Mouse (Mus musculus): ENCODE measurements at regions not wholly inside any gene's neighbourhood (a gene's known extent, or its start where the extent isn't known, plus 50 kb on each side); places are given as distances from the start of the nearest gene placed in this dataset.
"Not testable (repeated sequence)": the region's sequence is repeated elsewhere in the genome, so short reads cannot be mapped to it uniquely, and the experiment has no call there.

DNA sequence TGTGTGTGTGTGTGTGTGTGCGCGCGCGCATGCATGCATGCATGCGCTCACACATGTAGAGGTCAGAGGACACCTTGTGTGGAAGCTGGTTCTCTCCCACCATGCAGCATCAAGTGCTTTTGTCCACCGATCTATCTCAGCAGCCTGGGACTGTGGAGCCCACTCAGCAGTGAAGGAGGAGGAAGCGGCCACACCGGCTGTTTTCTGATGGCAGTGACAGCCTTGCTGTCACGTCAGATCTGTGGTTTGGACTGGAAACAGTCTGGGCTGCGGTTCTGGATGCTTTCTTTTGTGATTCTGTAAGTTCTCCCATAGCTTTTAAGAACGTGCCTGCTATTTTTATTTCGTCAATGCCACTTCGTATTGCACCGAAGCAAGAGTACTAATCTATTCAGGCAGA lies 84.0 kb upstream of the Arl4c start:
- Histone ChIP-seq H3K4me1 (no peaks in the 10 kb centered on the region), H3K36me3 (ENCODE audit: poor library complexity, severe bottlenecking) (no peaks in the 10 kb centered on the region), H3K9me3 (replicated peaks) (peaks cover 4% of the 10 kb centered on the region; the same call in 1 of the 2 replicates), H3K27ac (no peak overlapping the region), H3K27me3 (no peaks in the 10 kb centered on the region), H3K4me2 (no peak overlapping the region), H3K4me3 (no peak overlapping the region), H3K9ac (no peak overlapping the region)
- 91% methylated on average over 14 of the region's 14 CpGs for WGBS
- no peak for ATAC-seq

DNA sequence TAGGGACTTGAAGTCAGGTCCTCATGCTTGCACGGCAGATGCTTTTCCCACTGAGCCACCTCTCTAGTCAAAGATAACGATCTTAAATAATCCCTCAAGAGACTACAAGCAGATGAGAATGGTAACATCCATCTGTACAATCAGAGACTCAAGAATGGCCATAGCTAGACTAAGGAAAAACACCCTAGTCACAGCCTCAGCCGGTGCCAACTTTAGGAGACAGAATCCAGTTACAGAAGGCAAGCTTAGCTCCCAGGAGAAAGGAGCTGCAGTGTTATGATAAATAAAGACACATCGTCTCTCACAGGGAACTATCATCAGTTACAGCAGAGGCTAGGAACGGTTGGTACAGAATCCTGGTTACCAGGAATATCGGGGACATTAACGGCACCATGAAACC lies 88.7 kb upstream of the Arl4c start:
- H3K36me3 ChIP-seq (ENCODE audit: poor library complexity, severe bottlenecking): no peaks in the 10 kb centered on the region
- no peak overlapping the region for H3K27ac ChIP-seq
- H3K4me3 ChIP-seq: no peak overlapping the region
- peaks cover 7% of the 10 kb centered on the region; the same call in 1 of the 2 replicates for H3K9me3 ChIP-seq (replicated peaks)
- no peak overlapping the region for H3K4me2 ChIP-seq
- H3K27me3 ChIP-seq: no peaks in the 10 kb centered on the region
- H3K4me1 ChIP-seq: 0 out of 2 replicates have a peak, but pooled peaks cover 7% of the 10 kb centered on the region
- no peak for ATAC-seq
- no peak overlapping the region for H3K9ac ChIP-seq
- whole genome bisulfite sequencing: 87% methylated on average over 7 of the region's 7 CpGs

DNA sequence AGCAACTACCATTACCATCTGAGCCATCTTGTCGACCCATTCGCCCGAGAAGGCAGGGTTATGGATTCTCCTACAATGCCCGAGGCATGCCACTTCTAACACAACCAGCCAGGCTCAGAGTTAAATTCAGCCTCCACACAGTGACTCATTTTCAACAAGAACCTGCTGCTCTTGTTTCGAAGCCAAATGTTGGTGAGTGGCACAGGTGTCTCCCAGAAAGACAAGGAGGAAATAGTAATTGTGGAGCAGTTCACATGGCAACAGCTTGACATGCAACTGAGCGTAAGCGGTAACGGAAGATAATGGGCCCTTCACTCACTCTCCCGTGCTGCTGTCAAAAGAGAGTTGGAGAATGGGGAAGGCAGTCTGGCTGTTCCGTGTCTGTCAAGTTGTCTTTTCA lies 92.9 kb upstream of the Arl4c start:
- Histone ChIP-seq H3K9ac (no peak overlapping the region), H3K4me2 (no peak overlapping the region), H3K27me3 (no peaks in the 10 kb centered on the region), H3K4me1 (peaks cover 23% of the 10 kb centered on the region), H3K9me3 (replicated peaks) (0 out of 2 replicates have a peak, but pooled peaks cover 3% of the 10 kb centered on the region), H3K4me3 (no peak overlapping the region), H3K36me3 (ENCODE audit: poor library complexity, severe bottlenecking) (no peaks in the 10 kb centered on the region), H3K27ac (no peak overlapping the region)
- WGBS: 60% methylated on average over 10 of the region's 10 CpGs
- ATAC-seq: peak; percentile 38; the same call in 1 of the 2 replicates

DNA sequence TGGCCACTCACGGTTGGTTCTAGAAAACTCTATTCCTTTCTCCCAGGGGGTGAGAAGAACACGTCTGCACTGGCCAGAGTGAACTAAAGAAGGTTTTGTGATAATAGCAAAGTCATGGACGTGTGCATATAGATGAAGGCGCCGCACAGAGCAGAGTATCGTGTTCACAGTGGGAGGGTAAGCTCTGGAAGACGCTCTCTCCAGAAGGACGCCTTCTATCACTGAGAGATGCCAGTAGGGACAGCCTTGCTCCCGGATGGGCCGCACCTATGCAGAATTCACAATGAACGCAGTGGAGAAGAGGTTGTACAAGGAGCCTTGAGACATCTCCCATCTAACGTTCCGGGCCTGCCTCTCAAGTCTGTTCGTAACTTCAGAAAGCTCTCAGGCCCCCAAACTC lies 96.5 kb upstream of the Arl4c start:
- no peak overlapping the region for H3K4me3 ChIP-seq
- no peaks in the 10 kb centered on the region for H3K36me3 ChIP-seq (ENCODE audit: poor library complexity, severe bottlenecking)
- no peak overlapping the region for H3K4me2 ChIP-seq
- peaks cover 8% of the 10 kb centered on the region; the same call in 1 of the 2 replicates for H3K9me3 ChIP-seq (replicated peaks)
- H3K27ac ChIP-seq: no peak overlapping the region
- H3K9ac ChIP-seq: no peak overlapping the region
- peaks cover 30% of the 10 kb centered on the region for H3K4me1 ChIP-seq
- H3K27me3 ChIP-seq: no peaks in the 10 kb centered on the region
- ATAC-seq: no peak
- 66% methylated on average over 14 of the region's 14 CpGs for WGBS

DNA sequence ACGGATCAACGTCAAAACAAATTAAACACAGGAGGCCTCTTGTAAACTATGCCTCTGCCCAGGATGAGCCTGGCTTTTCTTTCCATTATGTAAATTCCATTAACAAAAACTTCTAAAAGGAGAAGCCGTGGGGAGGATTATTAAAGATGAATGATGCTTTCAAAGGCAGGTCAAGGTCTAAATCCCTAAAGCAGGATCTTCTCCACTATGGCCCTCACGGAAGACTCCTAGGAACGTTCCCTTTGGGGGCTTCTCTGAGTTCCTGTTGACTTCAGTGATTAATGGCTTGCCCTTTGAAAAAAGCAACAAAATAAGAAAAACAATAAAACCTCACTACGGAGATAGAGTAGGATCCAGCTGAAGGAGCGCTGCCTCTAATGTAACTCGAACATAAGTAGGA lies 96.9 kb upstream of the Arl4c start:
- no peak overlapping the region for H3K27ac ChIP-seq
- H3K36me3 ChIP-seq (ENCODE audit: poor library complexity, severe bottlenecking): no peaks in the 10 kb centered on the region
- no peaks in the 10 kb centered on the region for H3K27me3 ChIP-seq
- peaks cover 8% of the 10 kb centered on the region; the same call in 1 of the 2 replicates for H3K9me3 ChIP-seq (replicated peaks)
- no peak overlapping the region for H3K4me2 ChIP-seq
- no peak overlapping the region for H3K4me3 ChIP-seq
- no peak overlapping the region for H3K9ac ChIP-seq
- no peak for ATAC-seq
- peaks cover 30% of the 10 kb centered on the region for H3K4me1 ChIP-seq
- WGBS: 25% methylated on average over 8 of the region's 8 CpGs

DNA sequence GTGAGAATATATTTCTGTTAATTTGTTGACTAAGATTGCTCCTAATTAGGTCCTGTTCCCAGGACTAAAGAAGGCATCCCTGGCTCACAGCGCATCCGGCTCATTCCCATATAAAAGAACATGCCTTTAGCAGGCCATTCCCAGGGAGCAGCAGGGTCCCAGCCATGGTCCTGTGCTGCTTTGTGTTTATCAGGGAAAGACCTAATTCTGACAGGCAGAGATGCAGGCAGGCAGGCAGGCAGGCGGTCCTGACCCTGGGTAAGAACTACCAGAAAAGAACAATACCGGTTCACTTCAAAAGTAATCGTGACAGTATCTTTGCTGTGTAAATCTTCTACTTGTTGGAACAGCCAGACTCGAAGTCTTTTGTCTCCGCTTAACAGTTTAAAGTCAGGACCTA lies 97.3 kb upstream of the Arl4c start:
- no peak overlapping the region for H3K4me3 ChIP-seq
- WGBS: 18% methylated on average over 7 of the region's 7 CpGs
- no peak overlapping the region for H3K9ac ChIP-seq
- peaks cover 30% of the 10 kb centered on the region for H3K4me1 ChIP-seq
- H3K9me3 ChIP-seq (replicated peaks): peaks cover 8% of the 10 kb centered on the region; the same call in 1 of the 2 replicates
- no peaks in the 10 kb centered on the region for H3K36me3 ChIP-seq (ENCODE audit: poor library complexity, severe bottlenecking)
- H3K27me3 ChIP-seq: no peaks in the 10 kb centered on the region
- no peak for ATAC-seq
- H3K27ac ChIP-seq: no peak overlapping the region
- no peak overlapping the region for H3K4me2 ChIP-seq

DNA sequence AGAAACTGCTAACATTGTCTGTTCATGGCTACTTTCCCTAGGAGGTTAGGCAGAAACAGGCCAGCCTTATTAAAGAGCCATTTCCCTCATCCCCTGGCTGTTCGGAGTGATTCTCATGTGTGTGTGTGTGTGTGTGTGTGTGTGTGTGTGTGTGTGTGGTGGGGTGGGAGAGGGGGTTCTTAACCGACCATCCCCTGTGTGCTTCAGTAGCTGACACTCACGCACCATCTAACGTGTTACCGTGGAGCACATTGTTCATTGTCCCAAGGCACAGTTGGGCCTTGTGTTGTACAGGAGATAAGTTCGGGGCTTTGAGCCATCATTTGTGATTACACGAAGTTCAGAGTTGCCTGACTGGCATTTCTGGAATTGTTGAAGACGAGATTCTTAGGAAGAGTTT lies 97.8 kb upstream of the Arl4c start:
- Histone ChIP-seq H3K4me2 (no peak overlapping the region), H3K27ac (no peak overlapping the region), H3K9ac (no peak overlapping the region), H3K4me3 (no peak overlapping the region), H3K27me3 (no peaks in the 10 kb centered on the region), H3K36me3 (ENCODE audit: poor library complexity, severe bottlenecking) (no peaks in the 10 kb centered on the region), H3K9me3 (replicated peaks) (peaks cover 7% of the 10 kb centered on the region; the same call in 1 of the 2 replicates), H3K4me1 (peaks cover 33% of the 10 kb centered on the region)
- no peak for ATAC-seq
- 30% methylated on average over 8 of the region's 8 CpGs for WGBS

DNA sequence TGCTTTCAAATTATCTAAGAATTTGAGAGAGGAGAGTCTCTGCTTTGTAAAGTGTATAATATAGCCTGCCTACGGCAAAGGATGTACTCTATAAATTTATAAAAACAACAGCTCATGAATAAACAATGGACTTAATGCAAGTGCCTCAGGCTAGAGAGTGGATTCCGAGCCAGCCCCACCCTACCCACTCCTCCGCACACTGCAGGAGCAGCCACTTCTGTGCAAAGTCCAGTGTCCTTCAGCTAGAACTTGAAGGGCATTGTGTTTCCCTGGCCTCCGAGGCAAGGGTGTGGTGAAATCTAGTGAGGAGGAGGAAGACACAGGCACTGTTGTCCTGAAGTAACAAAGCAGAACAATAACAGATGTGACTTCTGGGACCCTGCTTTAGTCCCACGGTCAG lies 98.4 kb upstream of the Arl4c start:
- no peaks in the 10 kb centered on the region for H3K36me3 ChIP-seq (ENCODE audit: poor library complexity, severe bottlenecking)
- H3K27ac ChIP-seq: no peak overlapping the region
- H3K9ac ChIP-seq: no peak overlapping the region
- H3K4me2 ChIP-seq: no peak overlapping the region
- no peaks in the 10 kb centered on the region for H3K27me3 ChIP-seq
- peaks cover 28% of the 10 kb centered on the region for H3K4me1 ChIP-seq
- no peak overlapping the region for H3K4me3 ChIP-seq
- WGBS: 44% methylated on average over 5 of the region's 5 CpGs
- peaks cover 5% of the 10 kb centered on the region; the same call in 1 of the 2 replicates for H3K9me3 ChIP-seq (replicated peaks)
- no peak for ATAC-seq

DNA sequence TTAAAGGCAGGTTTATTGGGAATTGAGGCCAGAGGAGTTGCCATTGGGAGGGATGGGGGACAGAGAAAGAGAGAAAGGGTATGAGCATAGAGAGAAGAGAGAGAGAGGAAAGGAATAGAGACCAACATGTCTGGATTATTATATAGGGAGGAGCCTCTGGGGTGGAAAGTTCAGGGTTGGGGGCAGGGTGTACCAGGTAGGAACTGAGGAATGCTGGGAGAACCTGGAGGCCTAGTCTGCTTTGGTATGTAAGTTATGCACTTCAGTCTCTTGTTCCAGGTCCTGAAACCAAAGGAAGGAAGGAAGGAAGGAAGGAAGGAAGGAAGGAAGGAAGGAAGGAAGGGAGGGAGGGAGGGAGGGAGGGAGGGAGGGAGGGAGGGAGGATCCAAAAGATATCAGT lies 99.1 kb upstream of the Arl4c start:
- H3K4me2 ChIP-seq; ATAC-seq; H3K27ac ChIP-seq; H3K9ac ChIP-seq; H3K9me3 ChIP-seq (replicated peaks); H3K4me3 ChIP-seq; H3K36me3 ChIP-seq (ENCODE audit: poor library complexity, severe bottlenecking); H3K27me3 ChIP-seq: not testable (repeated sequence)
- peaks cover 26% of the 10 kb centered on the region for H3K4me1 ChIP-seq

DNA sequence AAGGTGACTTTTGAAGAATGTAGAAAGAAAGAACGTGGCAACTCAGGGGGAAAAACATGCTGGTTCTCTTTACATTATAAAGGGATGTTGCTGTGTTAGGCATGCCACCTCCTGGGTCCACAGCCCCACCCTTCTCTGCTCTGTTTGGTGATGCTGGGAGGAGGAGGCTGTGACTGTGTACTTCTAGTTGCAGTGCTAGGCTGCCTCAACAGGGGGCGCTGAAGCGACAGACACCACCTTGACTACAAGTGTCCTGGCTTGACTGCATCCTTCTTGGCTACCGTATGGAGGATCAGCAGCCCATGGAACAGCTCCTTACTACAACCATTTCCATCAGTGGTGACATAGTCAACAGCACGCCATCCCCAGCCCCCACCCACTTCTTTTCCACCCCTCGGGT lies 104.9 kb upstream of the Arl4c start:
- H3K9me3 ChIP-seq (replicated peaks): peaks cover 5% of the 10 kb centered on the region; the same call in 1 of the 2 replicates
- no peaks in the 10 kb centered on the region for H3K27me3 ChIP-seq
- H3K4me3 ChIP-seq: no peak overlapping the region
- peaks cover 3% of the 10 kb centered on the region; the same call in 1 of the 2 replicates for H3K4me1 ChIP-seq
- H3K9ac ChIP-seq: no peak overlapping the region
- 62% methylated on average over 6 of the region's 6 CpGs for WGBS
- no peaks in the 10 kb centered on the region for H3K36me3 ChIP-seq (ENCODE audit: poor library complexity, severe bottlenecking)
- ATAC-seq: no peak
- H3K4me2 ChIP-seq: no peak overlapping the region
- H3K27ac ChIP-seq: no peak overlapping the region

DNA sequence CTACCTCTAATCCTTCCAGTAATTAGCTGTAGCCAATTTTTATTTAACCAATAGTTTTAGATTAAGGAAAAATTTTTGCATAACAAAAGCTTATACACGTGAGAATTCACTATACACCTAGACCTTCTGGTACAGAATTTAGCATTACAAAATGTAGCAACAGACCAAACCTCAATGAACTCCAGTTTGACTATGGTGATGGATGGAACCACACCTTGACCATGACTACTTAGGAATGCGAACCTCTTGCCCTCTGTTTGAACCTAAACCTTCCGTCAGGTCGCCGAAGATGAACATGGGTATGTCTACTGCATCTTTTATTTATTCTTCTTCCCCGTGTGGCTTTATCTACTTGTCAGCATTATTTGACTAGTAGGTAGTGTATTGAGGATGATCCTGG lies 105.9 kb upstream of the Arl4c start:
- Histone ChIP-seq H3K4me2 (no peak overlapping the region), H3K4me3 (no peak overlapping the region), H3K9ac (no peak overlapping the region), H3K36me3 (ENCODE audit: poor library complexity, severe bottlenecking) (no peaks in the 10 kb centered on the region), H3K27me3 (no peaks in the 10 kb centered on the region), H3K4me1 (peaks cover 5% of the 10 kb centered on the region; the same call in 1 of the 2 replicates), H3K9me3 (replicated peaks) (peaks cover 3% of the 10 kb centered on the region; the same call in 1 of the 2 replicates), H3K27ac (no peak overlapping the region)
- 84% methylated on average over 6 of the region's 6 CpGs for WGBS
- ATAC-seq: no peak

DNA sequence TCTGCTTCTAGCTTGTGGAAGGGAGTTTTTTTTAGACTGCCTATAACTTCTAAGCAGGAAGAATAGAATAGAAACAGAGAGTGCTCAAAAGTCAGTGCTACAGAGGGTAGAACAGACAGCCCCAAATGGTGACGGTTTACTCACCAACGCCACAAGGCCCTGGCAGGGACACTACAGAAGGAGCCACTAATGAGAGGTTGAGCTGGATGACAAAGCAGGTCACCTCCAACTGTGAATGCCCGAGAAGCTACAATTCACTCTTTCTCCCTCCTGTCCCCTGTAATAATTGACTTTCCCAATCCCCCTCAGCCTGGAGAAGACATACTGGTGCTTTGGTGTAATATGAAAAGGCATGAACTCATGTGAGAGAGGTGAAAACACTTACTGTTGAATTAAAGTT lies 106.5 kb upstream of the Arl4c start:
- no peak overlapping the region for H3K27ac ChIP-seq
- H3K4me2 ChIP-seq: no peak overlapping the region
- no peaks in the 10 kb centered on the region for H3K27me3 ChIP-seq
- H3K4me1 ChIP-seq: peaks cover 11% of the 10 kb centered on the region
- H3K4me3 ChIP-seq: no peak overlapping the region
- H3K9me3 ChIP-seq (replicated peaks): no peaks in the 10 kb centered on the region
- 34% methylated on average over 3 of the region's 3 CpGs for WGBS
- no peak overlapping the region for H3K9ac ChIP-seq
- ATAC-seq: no peak
- no peaks in the 10 kb centered on the region for H3K36me3 ChIP-seq (ENCODE audit: poor library complexity, severe bottlenecking)

DNA sequence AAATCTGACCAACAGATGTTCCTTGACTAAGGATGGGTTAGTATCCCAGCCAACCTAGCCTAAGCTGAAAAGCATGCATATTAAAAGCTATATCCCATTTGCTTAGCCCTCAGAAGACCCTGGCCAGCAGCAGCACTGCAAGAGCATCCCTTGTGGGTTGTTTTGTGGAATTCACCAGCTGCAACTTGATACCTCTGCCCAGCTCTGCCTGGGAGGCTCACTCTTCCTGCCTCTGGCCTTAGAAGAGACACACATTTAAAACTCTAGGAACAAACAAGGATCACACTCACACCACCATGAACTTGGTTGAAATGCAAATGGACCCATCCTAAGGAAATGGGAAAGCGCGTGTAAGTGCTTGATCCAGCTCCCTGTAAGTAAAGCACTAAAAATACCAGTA lies 107.7 kb upstream of the Arl4c start:
- peaks cover 11% of the 10 kb centered on the region for H3K4me1 ChIP-seq
- H3K36me3 ChIP-seq (ENCODE audit: poor library complexity, severe bottlenecking): no peaks in the 10 kb centered on the region
- H3K27me3 ChIP-seq: no peaks in the 10 kb centered on the region
- WGBS: 85% methylated on average over 2 of the region's 2 CpGs
- H3K27ac ChIP-seq: no peak overlapping the region
- no peaks in the 10 kb centered on the region for H3K9me3 ChIP-seq (replicated peaks)
- H3K4me3 ChIP-seq: no peak overlapping the region
- no peak overlapping the region for H3K4me2 ChIP-seq
- no peak for ATAC-seq
- H3K9ac ChIP-seq: no peak overlapping the region

Data from forebrain, embryonic 13.5 days (tissue).